Mouse (Mus musculus) layer of hippocampus, adult 9-11 months (tissue): ENCODE measurements around the gene Nfe2l2.
"Not testable (repeated sequence)": the region's sequence is repeated elsewhere in the genome, so short reads cannot be mapped to it uniquely, and the experiment has no call there.

Source experiments
- DNase-seq: peaks from one replicate; pipeline ENCODE4 v3.0.0; 2022

Nfe2l2 gene

DNA sequence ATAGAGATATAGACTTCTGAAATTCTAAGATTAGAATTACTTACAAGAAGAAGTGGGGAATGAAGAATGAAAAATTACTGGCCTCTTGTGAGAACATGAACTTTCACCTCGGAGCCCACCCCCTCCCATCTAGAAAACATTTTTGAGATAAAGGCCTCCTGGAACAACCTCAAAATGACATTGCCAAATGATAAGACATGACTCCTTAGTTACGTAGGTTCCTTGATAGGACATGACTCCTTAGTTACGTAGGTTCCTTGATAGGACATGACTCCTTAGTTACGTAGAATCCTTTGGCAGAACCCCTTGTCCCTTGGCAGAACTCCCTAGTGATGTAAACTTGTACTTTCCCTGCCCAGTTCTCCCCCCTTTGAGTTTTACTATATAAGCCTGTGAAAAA lies 62.1 kb downstream of the Nfe2l2 start:
- DNase-seq: not testable (repeated sequence)

- DNase-seq: not testable (repeated sequence)
These were observed 64.9 kb downstream of the Nfe2l2 start for GRCm38 (mm10) chr2:75639535-75639934.

DNA sequence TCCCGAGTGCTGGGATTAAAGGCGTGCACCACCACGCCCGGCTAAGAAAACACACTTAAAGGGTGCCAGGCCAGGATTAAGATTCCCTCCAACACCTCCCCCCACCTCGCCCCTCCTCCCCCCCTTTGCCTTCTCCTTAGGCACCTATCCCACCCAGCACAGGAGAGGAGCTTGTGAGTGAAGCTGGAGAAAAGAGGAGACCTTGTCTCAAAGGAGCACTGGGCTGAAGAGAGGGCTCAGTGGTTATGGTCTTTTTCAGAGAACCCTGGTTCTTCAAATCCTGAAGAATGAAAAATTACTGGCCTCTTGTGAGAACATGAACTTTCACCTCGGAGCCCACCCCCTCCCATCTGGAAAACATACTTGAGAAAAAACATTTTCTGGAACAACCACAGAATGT lies 66.6 kb downstream of the Nfe2l2 start:
- not testable (repeated sequence) for DNase-seq

GRCm38 (mm10) chr2:75637361-75637760 lies 67.1 kb downstream of the Nfe2l2 start:
- DNase-seq: no peak

- not testable (repeated sequence) for DNase-seq
These were observed 67.5 kb downstream of the Nfe2l2 start for GRCm38 (mm10) chr2:75637055-75637304.

DNA sequence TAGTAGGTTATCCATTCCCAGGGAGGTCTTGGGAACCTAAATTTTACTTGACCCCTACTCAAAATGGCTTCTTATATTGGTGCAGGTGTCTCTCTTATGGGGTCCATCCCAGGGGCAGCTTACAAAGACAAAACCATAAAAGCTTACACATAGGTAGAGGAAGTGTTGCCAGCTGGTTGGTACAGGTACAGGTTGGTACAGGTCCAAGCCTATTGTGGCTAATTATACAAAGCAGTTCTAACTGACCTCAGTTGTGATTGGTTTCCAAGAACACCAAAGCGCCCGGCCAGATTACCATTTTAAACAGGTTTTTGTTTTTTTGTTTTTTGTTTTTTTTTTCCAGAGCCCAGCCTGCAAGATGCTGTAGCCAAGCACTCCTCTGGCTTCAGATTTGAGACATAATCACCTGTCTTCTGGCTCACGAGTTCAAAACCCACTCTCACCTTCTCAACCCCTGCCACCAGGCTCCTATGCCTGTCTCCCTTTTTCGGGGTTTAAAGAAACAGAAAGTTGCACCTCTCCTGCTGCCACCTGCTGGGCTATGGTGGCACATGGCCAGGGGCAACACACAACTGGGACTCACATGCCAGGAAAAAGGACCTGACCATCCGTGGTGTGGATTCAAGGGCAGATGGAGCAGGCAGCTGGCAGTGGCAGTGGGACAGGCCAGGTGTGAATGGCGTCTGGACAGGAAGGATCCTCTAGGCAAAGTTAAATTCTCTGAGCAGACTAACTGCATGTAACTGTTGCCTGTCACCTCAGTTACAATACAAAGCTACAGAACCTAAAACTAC lies 68.0 kb downstream of the Nfe2l2 start:
- no peak for DNase-seq

DNA sequence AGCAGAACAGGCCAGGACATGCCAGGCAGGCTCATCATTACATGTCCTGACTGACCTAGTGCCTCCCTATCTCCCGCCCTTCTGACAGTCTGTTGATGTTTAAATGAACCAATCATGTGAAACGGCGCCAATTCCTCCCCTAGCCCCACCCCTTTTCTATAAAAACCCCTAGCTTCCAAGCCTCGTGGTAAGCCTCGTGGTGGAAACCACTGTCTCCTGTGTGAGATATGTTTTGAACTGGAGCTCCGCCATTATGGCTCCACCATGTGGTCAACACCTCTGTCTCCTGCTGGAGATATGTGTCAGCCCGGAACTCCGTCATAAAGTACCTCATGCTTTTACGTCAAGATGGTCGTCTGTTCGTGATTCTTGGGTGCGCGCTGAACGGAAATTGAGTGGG lies 70.0 kb downstream of the Nfe2l2 start:
- DNase-seq: not testable (repeated sequence)

- DNase-seq: no peak
These were observed 70.7 kb downstream of the Nfe2l2 start for GRCm38 (mm10) chr2:75633784-75634183.

DNA sequence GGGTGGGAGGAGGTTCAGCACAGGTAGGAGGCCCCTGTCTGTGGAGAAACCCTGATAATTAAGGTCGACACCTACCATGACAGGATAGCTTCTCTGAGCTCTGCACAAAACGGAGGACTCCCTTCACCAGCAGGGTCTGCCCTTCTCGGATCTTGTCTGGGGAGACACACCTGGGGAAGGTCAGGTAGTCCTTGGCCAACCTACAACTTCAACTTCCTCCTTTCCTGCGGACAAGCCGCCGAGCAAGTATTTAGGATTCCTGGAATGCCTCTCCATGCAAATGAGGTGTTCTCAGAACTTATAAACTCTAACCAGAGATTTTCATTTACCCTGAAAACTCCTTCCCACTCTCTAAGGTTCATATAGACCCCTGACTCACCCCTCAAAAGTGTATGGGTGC lies 71.1 kb downstream of the Nfe2l2 start:
- no peak for DNase-seq

DNA sequence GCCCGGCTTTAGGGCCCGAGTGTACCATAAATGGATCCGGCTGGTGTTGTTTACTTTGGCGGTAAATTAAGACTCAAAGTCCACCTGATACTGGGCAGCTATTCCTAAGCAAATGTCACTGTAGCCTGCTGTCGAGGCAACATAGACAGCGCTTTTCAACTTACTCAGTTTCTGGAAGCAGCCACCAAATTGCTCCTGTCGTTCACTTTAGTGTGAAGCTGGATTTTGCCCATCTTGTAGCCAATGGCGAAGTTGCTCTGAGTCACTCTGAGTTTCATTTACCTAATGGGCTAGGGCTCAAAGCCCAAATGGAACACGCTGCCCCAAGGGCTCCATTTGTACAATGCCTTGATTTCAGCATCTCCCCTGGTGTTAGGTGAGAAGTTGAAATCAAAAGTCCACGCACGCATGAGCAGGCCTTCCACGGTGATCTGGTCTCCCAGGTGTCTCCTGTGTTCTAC lies 71.7 kb downstream of the Nfe2l2 start:
- no peak for DNase-seq

GRCm38 (mm10) chr2:75632043-75632442 lies 72.4 kb downstream of the Nfe2l2 start:
- DNase-seq: no peak

- DNase-seq: no peak
These were observed 73.0 kb downstream of the Nfe2l2 start for GRCm38 (mm10) chr2:75631421-75631820.

GRCm38 (mm10) chr2:75628487-75628886 lies 76.0 kb downstream of the Nfe2l2 start:
- DNase-seq: no peak

DNA sequence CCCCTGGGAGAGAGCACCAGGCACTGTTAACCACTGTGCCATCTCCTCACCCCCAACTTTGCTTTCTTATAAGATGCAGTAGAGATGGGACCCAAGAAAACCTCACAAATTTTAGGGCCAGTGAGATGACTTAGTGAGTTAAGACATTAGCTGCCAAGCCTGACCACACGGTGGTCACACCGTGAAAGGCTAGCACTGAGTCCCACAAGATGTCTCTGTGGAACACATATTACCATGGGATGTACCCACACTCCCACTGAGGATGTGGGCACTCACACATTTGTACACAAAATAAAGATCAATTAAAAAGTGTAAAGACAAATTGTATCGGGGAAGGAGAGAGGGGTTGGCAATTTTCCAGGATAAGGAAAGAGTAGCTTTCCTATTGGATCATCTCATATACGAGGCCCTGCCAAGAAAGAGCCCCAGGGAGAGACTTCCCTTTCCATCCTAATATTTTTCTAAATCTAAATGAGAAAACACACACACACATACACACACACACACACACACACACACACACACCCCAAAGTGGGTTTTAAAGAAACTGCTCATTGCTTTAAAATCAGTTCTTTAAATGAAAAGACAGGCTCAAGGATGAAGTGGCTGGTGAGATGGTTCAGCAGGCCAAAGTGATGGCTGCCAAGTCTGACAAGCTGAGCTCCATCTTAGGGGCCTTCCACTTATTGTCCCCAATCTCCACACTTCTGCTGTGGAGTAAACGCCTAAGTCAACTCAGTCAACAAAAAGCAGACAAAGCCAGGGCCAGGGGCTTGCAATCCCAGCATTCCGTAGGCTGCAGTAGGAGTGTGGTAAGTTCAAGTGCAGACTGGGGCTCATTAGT lies 77.6 kb downstream of the Nfe2l2 start:
- no peak for DNase-seq
